Comparison of ENCODE assay signal across 10 mouse cellular contexts in genomic region chr16:62562051-62562450, GRCm38 (mm10).
DNase-seq lines count a peak whose midpoint lies in the region; ATAC-seq and TF ChIP-seq lines count a peak whose summit lies in the region.
"Had no signal": no experiment of that assay in that cellular context is flagged by ENCODE, and none has a peak within 500 bp of the region (broad histone marks: within the 10 kb centered on the region; RNA-seq: fewer than 3 reads in every experiment).

No protein-coding gene starts in this region.

- TF ChIP-seq CTCF in hindbrain, postnatal 0 days (IDR thresholded peaks at IDR 0.05; ENCODE audit: low read depth), result peak; percentile 66
- TF ChIP-seq CTCF in stomach, postnatal 0 days (IDR thresholded peaks at IDR 0.05; ENCODE audit: low read depth), result peak; percentile 66

- DNase-seq in heart, postnatal 10 days, result peak; percentile 27 to 41
- peak; percentile 25 for DNase-seq in ES-E14 (ENCODE audit: low read depth, low spot score)
- DNase-seq in cerebellum, postnatal 36 days, result peak; percentile 20
- peak; percentile 75 for DNase-seq in hindbrain, postnatal 0 days (ENCODE audit: low spot score)
- DNase-seq in left cerebral cortex, postnatal 36 days (ENCODE audit: low spot score in 2 of 2), result peak; percentile 27 to 28
- peak; percentile 19 for DNase-seq in stomach, postnatal 0 days (ENCODE audit: low spot score)
- DNase-seq in thymus, postnatal 0 days (ENCODE audit: low spot score), result no peak

- TF ChIP-seq EP300 in stomach, postnatal 0 days (optimal IDR thresholded peaks at IDR 0.05), result no peak

- no peak overlapping the region for H3K27ac ChIP-seq in heart, embryonic 12.5 days (ENCODE audit: poor library complexity, severe bottlenecking)
- H3K27ac ChIP-seq in ES-E14 (ENCODE audit: insufficient read depth, low read depth, low read length, poor library complexity, severe bottlenecking), result no peak overlapping the region
- no peak overlapping the region for H3K27ac ChIP-seq in hindbrain, postnatal 0 days
- no peak overlapping the region for H3K27ac ChIP-seq in stomach, postnatal 0 days (replicated peaks)
- H3K27ac ChIP-seq: limb, embryonic 12.5 days; stomach, embryonic 15.5 days had no signal

- no peaks in the 10 kb centered on the region for H3K36me3 ChIP-seq in heart, embryonic 12.5 days
- H3K36me3 ChIP-seq in ES-E14 (ENCODE audit: control insufficient read depth, insufficient read depth, low read length, poor library complexity, severe bottlenecking), result no peaks in the 10 kb centered on the region
- H3K36me3 ChIP-seq in hindbrain, postnatal 0 days (ENCODE audit: insufficient read depth, low read length), result no peaks in the 10 kb centered on the region
- H3K36me3 ChIP-seq in stomach, postnatal 0 days (ENCODE audit: control insufficient read depth, insufficient read depth, low read length), result no peaks in the 10 kb centered on the region
- H3K36me3 ChIP-seq: limb, embryonic 12.5 days; stomach, embryonic 15.5 days had no signal

- no peaks in the 10 kb centered on the region for H3K9me3 ChIP-seq in heart, embryonic 12.5 days (replicated peaks)
- H3K9me3 ChIP-seq in ES-E14 (ENCODE audit: control insufficient read depth, insufficient read depth, low read depth, low read length), result no peaks in the 10 kb centered on the region
- no peaks in the 10 kb centered on the region for H3K9me3 ChIP-seq in hindbrain, postnatal 0 days (ENCODE audit: low read length)
- H3K9me3 ChIP-seq in stomach, postnatal 0 days (ENCODE audit: control insufficient read depth, low read length), result no peaks in the 10 kb centered on the region
- H3K9me3 ChIP-seq: limb, embryonic 12.5 days; stomach, embryonic 15.5 days had no signal

- H3K4me1 ChIP-seq in heart, embryonic 12.5 days (replicated peaks), result no peaks in the 10 kb centered on the region
- no peaks in the 10 kb centered on the region for H3K4me1 ChIP-seq in ES-E14 (ENCODE audit: control insufficient read depth in 2 of 2, insufficient read depth in 2 of 2, low read length in 2 of 2, poor library complexity in 1 of 2)
- no peaks in the 10 kb centered on the region for H3K4me1 ChIP-seq in hindbrain, postnatal 0 days (ENCODE audit: insufficient read depth, low read length)
- H3K4me1 ChIP-seq in stomach, postnatal 0 days (replicated peaks; ENCODE audit: control insufficient read depth, insufficient read depth), result no peaks in the 10 kb centered on the region
- H3K4me1 ChIP-seq: limb, embryonic 12.5 days; stomach, embryonic 15.5 days had no signal

- ATAC-seq in heart, embryonic 12.5 days (ENCODE audit: insufficient number of reproducible peaks, low FRiP score), result no peak
- no peak for ATAC-seq in hindbrain, postnatal 0 days
- ATAC-seq in stomach, postnatal 0 days (ENCODE audit: low FRiP score, low TSS enrichment), result no peak

- no peak overlapping the region for H3K9ac ChIP-seq in heart, embryonic 12.5 days
- H3K9ac ChIP-seq in ES-E14 (ENCODE audit: insufficient read depth, low read depth, low read length, poor library complexity, severe bottlenecking), result no peak overlapping the region
- H3K9ac ChIP-seq in hindbrain, postnatal 0 days (replicated peaks; ENCODE audit: low read length), result no peak overlapping the region
- no peak overlapping the region for H3K9ac ChIP-seq in stomach, postnatal 0 days (ENCODE audit: low read length)
- H3K9ac ChIP-seq: limb, embryonic 12.5 days; stomach, embryonic 15.5 days had no signal

- in situ Hi-C loops in ES-E14 (cut with MboI; ENCODE audit: low sequenced_read_pairs in 2 of 2, unreplicated experiment in 2 of 2), result no loop called here

- no peak overlapping the region for H3K4me3 ChIP-seq in heart, embryonic 12.5 days
- H3K4me3 ChIP-seq in ES-E14 (ENCODE audit: insufficient read depth in 1 of 2, low read depth in 1 of 2, low read length in 2 of 2, poor library complexity in 1 of 2, severe bottlenecking in 1 of 2), result no peak overlapping the region
- H3K4me3 ChIP-seq in hindbrain, postnatal 0 days (ENCODE audit: low read length), result no peak overlapping the region
- H3K4me3 ChIP-seq in stomach, postnatal 0 days (ENCODE audit: low read depth, low read length), result no peak overlapping the region
- H3K4me3 ChIP-seq: limb, embryonic 12.5 days; stomach, embryonic 15.5 days had no signal

- WGBS in heart, embryonic 12.5 days, result 39% methylated on average over 4 of the region's 4 CpGs
- 40% methylated on average over 4 of the region's 4 CpGs for WGBS in hindbrain, postnatal 0 days
- 23% methylated on average over 4 of the region's 4 CpGs for WGBS in stomach, postnatal 0 days

- intact Hi-C loops in heart, postnatal 10 days (cut with DNase I), result loop anchor here (5.0 kb wide), 2 partner anchors 55 to 220 kb away; no protein-coding TSS in a partner anchor
- intact Hi-C loops in left cerebral cortex, postnatal 36 days (cut with DNase I), result loop anchor here (10.0 kb wide), 1 partner anchor 57 kb away; no protein-coding TSS in a partner anchor

- H3K27me3 ChIP-seq in heart, embryonic 12.5 days (replicated peaks), result no peaks in the 10 kb centered on the region
- no peaks in the 10 kb centered on the region for H3K27me3 ChIP-seq in hindbrain, postnatal 0 days (ENCODE audit: insufficient read depth, low read length)
- H3K27me3 ChIP-seq in stomach, postnatal 0 days (ENCODE audit: control insufficient read depth, insufficient read depth, low read length), result no peaks in the 10 kb centered on the region
- H3K27me3 ChIP-seq: limb, embryonic 12.5 days; stomach, embryonic 15.5 days had no signal

- H3K4me2 ChIP-seq in heart, embryonic 12.5 days, result no peak overlapping the region
- no peak overlapping the region for H3K4me2 ChIP-seq in hindbrain, postnatal 0 days (ENCODE audit: low read depth, low read length)
- H3K4me2 ChIP-seq in stomach, postnatal 0 days (replicated peaks; ENCODE audit: low read depth), result no peak overlapping the region
- H3K4me2 ChIP-seq: limb, embryonic 12.5 days; stomach, embryonic 15.5 days had no signal

TF ChIP-seq in ES-E14, 5 proteins besides CTCF, POLR2A, EP300 and RAD21:
- TF ChIP-seq HCFC1 (IDR thresholded peaks at IDR 0.05; ENCODE audit: borderline replicate concordance, insufficient read depth, low read length) (no peak), CHD2 (IDR thresholded peaks at IDR 0.05; ENCODE audit: low read depth, low read length) (no peak), ZC3H11A (IDR thresholded peaks at IDR 0.05; ENCODE audit: borderline replicate concordance, low read depth, low read length) (no peak), MAFK (IDR thresholded peaks at IDR 0.05; ENCODE audit: insufficient read depth, low read depth, low read length) (no peak), ZNF384 (IDR thresholded peaks at IDR 0.05; ENCODE audit: low read depth, low read length) (no peak)
